Mouse (Mus musculus): ENCODE measurements around the gene Zfp366.

DNA sequence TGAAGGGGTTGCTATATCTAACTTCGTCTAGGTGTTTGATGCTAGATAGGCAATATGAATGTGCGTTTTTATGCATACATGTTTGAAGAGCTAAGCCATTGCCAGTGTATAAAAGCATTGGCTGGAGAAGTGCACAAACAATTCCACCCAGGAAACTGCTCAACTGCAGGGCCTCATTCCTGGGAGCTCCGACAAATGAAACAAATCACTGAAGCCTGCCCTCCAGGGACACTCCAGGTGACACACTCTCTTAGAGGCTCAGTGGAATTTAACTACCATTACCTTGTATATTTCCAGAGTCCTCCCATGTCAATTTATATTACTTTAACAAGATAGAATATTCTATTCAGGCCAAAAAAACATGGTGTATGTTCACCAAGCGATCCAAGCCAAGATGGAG is 35.0 kb downstream of the Zfp366 start:
- TF ChIP-seq POLR2A (IDR thresholded peaks at IDR 0.05; ENCODE audit: insufficient read depth, low read depth, low read length), result no peak
- TF ChIP-seq CTCF (IDR thresholded peaks at IDR 0.05; ENCODE audit: insufficient read depth, low read depth, low read length), result no peak

All from olfactory bulb, adult 2 months (tissue).